Mouse (Mus musculus) central nervous system, embryonic 14 days (tissue): ENCODE data around the gene Gm45021. TPM values are rescaled to one million over a fixed set of nuclear protein-coding genes. Genes with fewer than 3 reads are reported as not detected.

Experiments
- polyA plus RNA-seq: library from polyadenylated mRNA; depleted of rRNA; stranded (reverse); fragments of >200 nt; gene quantifications from 2 replicates; pipeline ENCODE4 v1.2.3, GENCODE M21; 2012; rRNA removed

Gene Gm45021
- not detected in 2 replicates for polyA plus RNA-seq

GRCm38 (mm10) chr6:48589194-48589750 is at the start of gene Gm45021:
TSS of gene Gm45021 (plus strand) at chr6:48589610.

DNA sequence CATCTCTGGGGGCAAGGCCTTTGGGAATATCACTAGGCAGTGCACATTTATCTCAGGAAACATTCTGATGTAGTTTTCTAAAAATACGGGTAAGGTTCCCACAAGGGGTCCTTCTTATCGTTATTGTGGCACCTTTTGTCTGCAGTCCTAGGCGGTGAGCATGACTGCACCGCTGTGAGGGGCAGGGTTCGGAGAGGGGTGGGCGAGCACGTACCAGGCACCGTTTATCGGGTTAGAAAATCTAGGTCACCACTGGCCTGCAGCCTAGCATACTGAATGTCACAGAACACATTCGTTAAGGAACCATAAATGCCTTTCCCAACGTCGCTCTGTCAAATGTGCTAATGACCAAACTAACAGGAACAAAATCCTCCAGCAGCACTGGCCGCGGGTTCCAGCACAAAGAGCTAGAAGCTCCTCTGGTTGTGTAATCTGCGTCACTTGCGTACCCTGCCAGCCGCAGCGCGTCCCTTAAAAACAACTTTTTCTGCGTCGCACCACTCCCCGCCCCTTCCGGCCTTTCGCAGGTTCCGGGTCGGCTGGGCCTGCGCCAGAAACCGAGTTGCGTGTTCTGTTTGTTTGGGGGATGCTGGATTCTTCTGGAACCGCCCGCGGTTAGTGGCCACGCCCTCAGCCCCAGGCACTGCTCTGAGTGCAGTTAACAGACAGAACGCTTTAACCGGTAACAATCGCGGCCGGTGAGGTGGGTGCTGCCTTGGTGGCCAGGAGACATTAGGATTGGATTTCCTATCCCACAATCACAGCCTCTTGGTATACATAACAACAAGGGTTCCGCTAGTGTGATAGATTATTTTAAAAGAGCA is 34.9 kb upstream of the Gm45021 start, which contains the start of gene Lrrc61:
TSS of gene Lrrc61 (plus strand) at position 517 of the 824 bp plus-strand sequence.

GRCm38 (mm10) chr6:48572572-48573061 is 16.8 kb upstream of the Gm45021 start, which contains the start of gene Rarres2:
TSS of gene Rarres2 (minus strand) at chr6:48572789.

DNA sequence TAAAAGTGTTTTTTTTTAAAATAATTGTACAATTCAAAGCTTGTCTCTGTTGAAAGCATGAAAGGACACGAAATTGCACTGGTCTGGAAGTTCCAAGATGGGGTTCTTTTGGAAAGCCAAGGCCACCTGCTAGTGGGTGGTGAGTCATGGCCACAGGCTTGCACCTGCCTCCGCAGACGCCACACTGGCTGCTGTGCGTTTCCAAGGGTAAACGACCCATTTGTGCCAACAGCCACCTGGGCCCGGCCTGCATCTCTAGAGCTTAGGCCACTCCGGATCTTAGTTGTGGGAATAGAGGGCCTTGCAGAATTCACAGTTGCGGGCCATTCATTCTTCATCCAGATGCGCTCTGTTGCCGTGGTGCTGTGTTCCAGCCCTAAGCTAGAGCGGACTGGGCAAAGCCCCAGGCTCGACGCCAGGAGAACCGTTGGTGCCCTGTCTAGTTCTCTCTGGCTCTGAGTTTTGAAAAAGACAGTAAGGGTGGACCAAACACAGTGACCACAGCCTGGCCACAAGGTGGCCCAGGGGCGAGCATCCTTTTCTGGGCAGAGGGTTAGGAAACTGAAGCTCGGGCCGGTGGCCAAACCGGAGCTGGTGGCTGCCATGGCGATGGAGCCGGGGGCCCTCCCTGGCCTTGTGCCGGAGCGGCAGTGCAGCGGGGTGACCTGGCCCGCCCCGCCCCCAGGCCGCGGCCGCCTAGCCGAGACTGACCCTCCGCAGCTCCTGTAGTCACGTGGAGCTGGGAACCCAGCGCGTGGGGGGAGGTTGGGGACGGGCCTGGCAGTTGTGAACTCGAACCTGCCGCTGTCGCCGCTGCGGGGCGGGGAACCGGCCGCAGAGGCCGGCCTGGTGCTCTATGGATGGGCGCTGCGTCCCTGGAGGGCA is 4.0 kb downstream of the Gm45021 start, which contains the start of the genes Repin1 and Gm44965:
TSS of gene Repin1 (plus strand) at position 726 of the 885 bp plus-strand sequence.
TSS of gene Gm44965 (plus strand) at position 784 of the 885 bp plus-strand sequence.

GRCm38 (mm10) chr6:48601271-48602079 is 12.1 kb downstream of the Gm45021 start, which contains the start of gene Zfp775:
TSS of gene Zfp775 (plus strand) at chr6:48602063.

DNA sequence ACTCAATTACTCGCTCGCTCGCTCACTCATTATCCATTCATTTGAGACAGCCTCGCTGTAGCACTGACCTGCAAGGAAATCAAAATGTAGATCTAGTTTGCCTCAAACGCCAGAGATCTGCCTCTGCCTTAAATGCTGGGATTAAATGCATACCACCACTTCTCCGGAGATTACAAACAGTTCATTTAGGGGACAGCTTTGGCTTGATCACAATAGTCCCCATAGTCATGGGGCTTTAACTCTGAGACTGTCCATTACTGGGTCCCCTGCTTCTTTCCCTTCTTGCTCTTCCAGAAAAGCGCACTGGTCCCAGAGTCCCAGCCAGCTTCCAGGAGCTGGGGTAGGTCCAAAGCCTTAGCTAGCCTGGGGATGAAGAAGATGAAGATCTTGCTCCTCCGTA is 37.1 kb downstream of the Gm45021 start, which contains the start of gene AI854703:
TSS of gene AI854703 (plus strand) at position 301 of the 400 bp plus-strand sequence.

DNA sequence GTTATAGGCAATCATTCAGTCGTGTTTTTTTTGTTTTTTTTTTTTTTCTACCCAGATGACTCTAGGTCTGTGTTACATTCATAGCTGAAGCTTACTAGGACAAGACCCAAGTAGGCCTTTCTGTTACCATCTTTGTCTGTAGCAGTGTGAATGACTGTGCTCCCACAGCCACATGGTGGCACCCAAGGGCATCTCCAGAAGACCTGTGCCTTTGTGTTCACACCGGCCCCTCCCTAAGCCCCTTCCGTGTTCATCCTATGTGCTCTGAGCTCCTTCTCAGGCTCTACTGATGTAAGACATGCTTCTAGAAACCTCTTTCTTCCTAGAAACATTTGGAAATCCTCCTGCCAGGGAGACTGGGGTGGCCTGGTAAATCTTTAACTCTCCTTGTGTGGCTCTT is 57.6 kb downstream of the Gm45021 start, which contains the start of gene Gimap8:
TSS of gene Gimap8 (plus strand) at position 240 of the 400 bp plus-strand sequence.

Other genes starting within 250 kb of the Gm45021 start
- 41.3 and 43.6 TPM in 2 replicates for gene Krba1, start 194.0 kb upstream of the Gm45021 start, polyA plus RNA-seq
- 27.9 and 31.0 TPM in 2 replicates for gene Zfp467, start 143.8 kb upstream of the Gm45021 start, polyA plus RNA-seq
- gene Sspo, start 141.4 kb upstream of the Gm45021 start, polyA plus RNA-seq: 1.1 and 1.5 TPM in 2 replicates
- gene Atp6v0e2, start 52.0 kb upstream of the Gm45021 start, polyA plus RNA-seq: 145 and 151 TPM in 2 replicates
- 27.3 and 30.0 TPM in 2 replicates for gene Lrrc61, start 34.8 kb upstream of the Gm45021 start, polyA plus RNA-seq
- 3.2 and 5.9 TPM in 2 replicates for gene Rarres2, start 16.8 kb upstream of the Gm45021 start, polyA plus RNA-seq
- gene Repin1, start 4.3 kb downstream of the Gm45021 start, polyA plus RNA-seq: 49.5 and 49.9 TPM in 2 replicates
- not detected in 2 replicates for gene Gm44965, start 4.3 kb downstream of the Gm45021 start, polyA plus RNA-seq
- gene Zfp775, start 12.5 kb downstream of the Gm45021 start, polyA plus RNA-seq: 10.0 and 11.0 TPM in 2 replicates
- gene AI854703, start 37.2 kb downstream of the Gm45021 start, polyA plus RNA-seq: 8.2 and 8.7 TPM in 2 replicates
- 1.4 and 1.6 TPM in 2 replicates for gene Gimap8, start 57.6 kb downstream of the Gm45021 start, polyA plus RNA-seq
- gene Gimap9, start 86.5 kb downstream of the Gm45021 start, polyA plus RNA-seq: 1.7 and 3.9 TPM in 2 replicates
- 1.7 and 3.1 TPM in 2 replicates for gene Gimap4, start 94.9 kb downstream of the Gm45021 start, polyA plus RNA-seq
- gene Gimap6, start 118.6 kb downstream of the Gm45021 start, polyA plus RNA-seq: 5.3 and 7.0 TPM in 2 replicates
- 0.48 and 1.2 TPM in 2 replicates for gene Gm28053, start 129.0 kb downstream of the Gm45021 start, polyA plus RNA-seq
- gene Gimap7, start 129.0 kb downstream of the Gm45021 start, polyA plus RNA-seq: not detected in 2 replicates
- gene Gimap1, start 149.4 kb downstream of the Gm45021 start, polyA plus RNA-seq: 2.1 and 2.3 TPM in 2 replicates
- gene Gimap5, start 156.6 kb downstream of the Gm45021 start, polyA plus RNA-seq: 1.3 and 1.9 TPM in 2 replicates
- not detected in 2 replicates for gene Gimap3, start 181.2 kb downstream of the Gm45021 start, polyA plus RNA-seq